Mouse (Mus musculus) granulocyte monocyte progenitor cell, adult 5-6 weeks (primary cell): ENCODE results near the gene C1rb. TPM values are rescaled to one million over a fixed set of nuclear protein-coding genes. Genes with fewer than 3 reads are reported as not detected.
"Not testable (repeated sequence)": the region's sequence is repeated elsewhere in the genome, so short reads cannot be mapped to it uniquely, and the experiment has no call there.

Experiments
- ATAC-seq: replicated peaks from 2 replicates; pipeline ENCODE4 v1.8.0; 2016; ENCODE audit warnings: mild to moderate bottlenecking, moderate TSS enrichment, inconsistent platforms; ENCODE audit not compliant: poor library complexity, severe bottlenecking
- total RNA-seq, 2 experiments: library from RNA; stranded (forward) in 1 of 2; stranded (reverse) in 1 of 2; fragments of 200-712, 200-1000 nt in 1 of 2; fragments of >200 nt in 1 of 2; fragmentation: Nextera tagmentation in 1 of 2; gene quantifications; 2 replicates each; pipeline ENCODE4 v1.2.3; 2014 to 2017

C1rb gene
- total RNA-seq, 2 experiments from 2014 or later: not detected

GRCm38 (mm10) chr6:124592186-124592700, 22.1 kb downstream of the C1rb start:
- no peak for ATAC-seq

GRCm38 (mm10) chr6:124593121-124593520, 23.0 kb downstream of the C1rb start:
- no peak for ATAC-seq

GRCm38 (mm10) chr6:124602031-124602430, 31.9 kb downstream of the C1rb start:
- no peak for ATAC-seq

- no peak for ATAC-seq
Observed at GRCm38 (mm10) chr6:124625612-124626011, 55.5 kb downstream of the C1rb start.

- ATAC-seq: not testable (repeated sequence)
Observed at GRCm38 (mm10) chr6:124626184-124626583, 56.1 kb downstream of the C1rb start.

- ATAC-seq: no peak
Observed at GRCm38 (mm10) chr6:124630763-124631162, 60.7 kb downstream of the C1rb start.

Other genes starting within 250 kb of the C1rb start
- 31.3 and 34.9 TPM in 2 replicates for gene Pex5, start 155.2 kb upstream of the C1rb start, total RNA-seq (2014; fragmentation: Nextera tagmentation)
- 16.2 and 19.5 TPM in 2 replicates for gene Pex5, start 155.2 kb upstream of the C1rb start, total RNA-seq (2017)
- gene Clstn3, start 105.5 kb upstream of the C1rb start, total RNA-seq (2014; fragmentation: Nextera tagmentation): 7.5 and 17.8 TPM in 2 replicates
- gene Clstn3, start 105.5 kb upstream of the C1rb start, total RNA-seq (2017): 8.6 and 11.6 TPM in 2 replicates
- gene C1rl, start 77.2 kb upstream of the C1rb start, total RNA-seq (2014; fragmentation: Nextera tagmentation): 6.8 and 7.0 TPM in 2 replicates
- 5.9 and 8.6 TPM in 2 replicates for gene C1rl, start 77.2 kb upstream of the C1rb start, total RNA-seq (2017)
- gene C1ra, start 57.9 kb upstream of the C1rb start, total RNA-seq (2014; fragmentation: Nextera tagmentation): 3.5 and 7.7 TPM in 2 replicates
- gene C1ra, start 57.9 kb upstream of the C1rb start, total RNA-seq (2017): 4.9 and 5.5 TPM in 2 replicates
- gene C1s1, start 27.9 kb upstream of the C1rb start, total RNA-seq (2014; fragmentation: Nextera tagmentation): not detected in 2 replicates
- 0.13 TPM in 1 of 2 replicates, not detected in the other for gene C1s1, start 27.9 kb upstream of the C1rb start, total RNA-seq (2017)
- not detected in 2 replicates for gene C1s2, start 65.8 kb downstream of the C1rb start, total RNA-seq (2014; fragmentation: Nextera tagmentation)
- not detected in 2 replicates for gene C1s2, start 65.8 kb downstream of the C1rb start, total RNA-seq (2017)
- gene Lpcat3, start 92.7 kb downstream of the C1rb start, total RNA-seq (2014; fragmentation: Nextera tagmentation): 38.3 and 52.1 TPM in 2 replicates
- 23.1 and 29.3 TPM in 2 replicates for gene Lpcat3, start 92.7 kb downstream of the C1rb start, total RNA-seq (2017)
- gene Emg1, start 141.9 kb downstream of the C1rb start, total RNA-seq (2014; fragmentation: Nextera tagmentation): 201 and 231 TPM in 2 replicates
- gene Emg1, start 141.9 kb downstream of the C1rb start, total RNA-seq (2017): 193 and 209 TPM in 2 replicates
- 310 and 315 TPM in 2 replicates for gene Phb2, start 142.0 kb downstream of the C1rb start, total RNA-seq (2014; fragmentation: Nextera tagmentation)
- 320 and 326 TPM in 2 replicates for gene Phb2, start 142.0 kb downstream of the C1rb start, total RNA-seq (2017)
- gene Ptpn6, start 168.4 kb downstream of the C1rb start, total RNA-seq (2014; fragmentation: Nextera tagmentation): 169 and 206 TPM in 2 replicates
- gene Ptpn6, start 168.4 kb downstream of the C1rb start, total RNA-seq (2017): 327 and 371 TPM in 2 replicates
- 177 and 222 TPM in 2 replicates for gene Grcc10, start 171.1 kb downstream of the C1rb start, total RNA-seq (2014; fragmentation: Nextera tagmentation)
- gene Grcc10, start 171.1 kb downstream of the C1rb start, total RNA-seq (2017): 109 and 136 TPM in 2 replicates
- gene Gm45234, start 185.7 kb downstream of the C1rb start, total RNA-seq (2014; fragmentation: Nextera tagmentation): not detected in 2 replicates
- not detected in 2 replicates for gene Gm45234, start 185.7 kb downstream of the C1rb start, total RNA-seq (2017)
- 25.1 and 37.2 TPM in 2 replicates for gene Atn1, start 186.2 kb downstream of the C1rb start, total RNA-seq (2014; fragmentation: Nextera tagmentation)
- 2.6 and 3.0 TPM in 2 replicates for gene Atn1, start 186.2 kb downstream of the C1rb start, total RNA-seq (2017)
- 0.23 TPM in 1 of 2 replicates, not detected in the other for gene Eno2, start 199.4 kb downstream of the C1rb start, total RNA-seq (2014; fragmentation: Nextera tagmentation)
- not detected in 2 replicates for gene Eno2, start 199.4 kb downstream of the C1rb start, total RNA-seq (2017)
- not detected in 2 replicates for gene Lrrc23, start 209.4 kb downstream of the C1rb start, total RNA-seq (2014; fragmentation: Nextera tagmentation)
- gene Lrrc23, start 209.4 kb downstream of the C1rb start, total RNA-seq (2017): 0.98 TPM in 1 of 2 replicates, not detected in the other
- gene Spsb2, start 238.4 kb downstream of the C1rb start, total RNA-seq (2014; fragmentation: Nextera tagmentation): 3.1 and 5.2 TPM in 2 replicates
- 4.6 and 10.5 TPM in 2 replicates for gene Spsb2, start 238.4 kb downstream of the C1rb start, total RNA-seq (2017)
- 357 and 379 TPM in 2 replicates for gene Tpi1, start 244.0 kb downstream of the C1rb start, total RNA-seq (2014; fragmentation: Nextera tagmentation)
- gene Tpi1, start 244.0 kb downstream of the C1rb start, total RNA-seq (2017): 273 and 305 TPM in 2 replicates